Mouse (Mus musculus) lung, postnatal 0 days (tissue): ENCODE measurements around the gene Dlgap5.

Experiments
- CTCF ChIP-seq: IDR thresholded peaks from 2 replicates; pipeline ENCODE4 v1.5.1; 2016; ENCODE audit warnings: antibody characterized with exemption, mild to moderate bottlenecking
- EP300 ChIP-seq: IDR thresholded peaks from 2 replicates; pipeline ENCODE4 v1.6.1; 2016; ENCODE audit warnings: antibody characterized with exemption, mild to moderate bottlenecking, control low read depth

DNA sequence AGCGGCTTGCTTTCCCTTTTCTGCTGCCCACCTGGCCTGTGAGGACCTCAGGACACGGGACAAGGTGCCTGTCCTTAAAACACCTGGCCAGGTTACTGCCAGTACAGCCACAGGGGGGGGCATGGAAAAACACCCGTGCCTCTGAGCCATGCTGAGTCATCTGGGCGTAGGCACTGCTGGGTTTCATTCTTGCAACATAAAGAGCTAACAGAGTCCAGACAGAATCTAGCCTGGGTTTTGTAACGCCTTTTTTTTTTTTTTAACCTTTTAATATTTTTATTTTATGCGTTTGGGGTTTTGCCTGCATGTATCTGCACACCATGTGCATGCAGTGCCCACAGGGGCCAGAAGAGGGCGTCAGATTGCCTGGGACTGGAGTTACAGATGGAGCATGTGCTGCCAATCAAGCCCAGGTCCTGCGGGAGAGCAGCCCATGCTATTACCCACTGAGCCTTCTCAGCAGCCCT is 64.1 kb downstream of the Dlgap5 start:
- peak; percentile 61 for TF ChIP-seq CTCF
- peak; percentile 49; the same call in 1 of the 2 replicates for TF ChIP-seq EP300
